Mouse (Mus musculus): ENCODE data around the gene Tmem42.

Gene Tmem42

GRCm38 (mm10) chr9:123020995-123021631 lies at the start of gene Tmem42:
Gene Tmem42 (plus strand): TSS chr9:123021326.
- peak; percentile 88 for DNase-seq

GRCm38 (mm10) chr9:122998406-122999192 lies 22.5 kb upstream of the Tmem42 start:
- DNase-seq = no peak

- no peak for DNase-seq
Measured at GRCm38 (mm10) chr9:122999193-122999586, 21.9 kb upstream of the Tmem42 start.

- DNase-seq = no peak
Measured at GRCm38 (mm10) chr9:123004718-123005117, 16.4 kb upstream of the Tmem42 start.

- no peak for DNase-seq
Measured at GRCm38 (mm10) chr9:123006071-123006470, 15.1 kb upstream of the Tmem42 start.

GRCm38 (mm10) chr9:123021636-123022379 lies 682 bp downstream of the Tmem42 start:
- no peak for DNase-seq

GRCm38 (mm10) chr9:123024201-123024600 lies 3.1 kb downstream of the Tmem42 start:
- DNase-seq = no peak

GRCm38 (mm10) chr9:123031496-123032246 lies 10.5 kb downstream of the Tmem42 start:
- DNase-seq = no peak

- DNase-seq = no peak
Measured at GRCm38 (mm10) chr9:123034426-123034825, 13.3 kb downstream of the Tmem42 start, which contains the start of gene Tgm4. Gene Tgm4 (plus strand): TSS chr9:123034726.

GRCm38 (mm10) chr9:123047665-123048064 lies 26.5 kb downstream of the Tmem42 start:
- no peak for DNase-seq

GRCm38 (mm10) chr9:123058724-123059292 lies 37.7 kb downstream of the Tmem42 start:
- peak; percentile 38 for DNase-seq

- no peak for DNase-seq
Measured at GRCm38 (mm10) chr9:123060172-123060571, 39.0 kb downstream of the Tmem42 start.

All from thymus, postnatal 4 days (tissue).